Mouse (Mus musculus): ENCODE data around the gene Dgkz. TPM values are rescaled to one million over a fixed set of nuclear protein-coding genes. Genes with fewer than 3 reads are reported as not detected.

The Dgkz gene
- 102 and 117 TPM in 2 replicates for total RNA-seq (2017)

DNA sequence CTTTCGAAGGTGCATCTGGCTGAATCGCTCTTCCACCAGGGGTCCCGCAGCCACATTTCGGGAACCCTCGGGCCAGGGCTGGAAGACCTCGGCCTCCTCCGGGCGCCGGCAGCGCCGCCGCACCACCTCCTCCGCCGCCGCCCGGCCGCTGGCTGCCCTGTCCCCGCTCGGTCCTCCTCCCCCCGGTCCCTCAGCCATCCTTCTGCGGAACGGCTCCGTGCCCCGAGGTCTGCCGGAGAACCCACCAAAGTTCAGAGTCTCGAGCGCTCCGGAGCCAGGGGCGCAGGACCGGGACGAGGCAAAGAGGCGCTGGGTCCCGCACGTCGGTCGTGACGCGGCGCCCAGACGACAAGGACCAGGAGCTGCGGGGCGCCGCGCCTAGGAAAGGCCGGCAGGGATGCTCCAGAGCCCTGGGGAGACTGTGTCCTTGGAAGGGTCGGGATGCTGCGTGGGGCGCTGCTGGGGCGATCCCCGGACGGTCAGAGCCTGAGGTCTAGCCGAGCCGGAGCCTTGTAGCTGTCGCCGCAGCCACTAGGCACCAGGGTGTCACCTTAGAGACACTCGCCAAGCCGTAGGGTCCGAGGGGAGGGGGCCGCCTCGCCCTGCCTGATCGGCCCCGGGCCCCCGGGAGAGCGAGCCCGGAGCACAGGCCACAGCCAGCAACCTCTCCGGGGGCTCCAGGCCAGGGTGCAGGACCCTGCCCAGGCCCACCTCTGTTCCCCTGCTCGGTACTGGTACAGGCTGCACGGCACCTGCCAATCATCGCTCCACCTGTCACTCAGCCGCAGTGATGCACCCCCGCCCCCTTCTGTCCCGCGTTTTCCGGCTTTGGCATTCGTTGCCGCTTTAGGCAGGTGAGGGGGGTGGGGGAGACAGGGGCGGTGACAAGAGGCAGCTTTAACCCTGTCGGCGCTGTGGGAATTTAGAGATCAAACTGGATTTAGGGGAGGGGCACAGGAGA lies at the start of gene Dgkz:
Gene Dgkz (minus strand): TSS at position 284 of the 961 bp plus-strand sequence.
- no peak for ATAC-seq (replicated peaks; ENCODE audit: low read depth, poor library complexity, severe bottlenecking)

DNA sequence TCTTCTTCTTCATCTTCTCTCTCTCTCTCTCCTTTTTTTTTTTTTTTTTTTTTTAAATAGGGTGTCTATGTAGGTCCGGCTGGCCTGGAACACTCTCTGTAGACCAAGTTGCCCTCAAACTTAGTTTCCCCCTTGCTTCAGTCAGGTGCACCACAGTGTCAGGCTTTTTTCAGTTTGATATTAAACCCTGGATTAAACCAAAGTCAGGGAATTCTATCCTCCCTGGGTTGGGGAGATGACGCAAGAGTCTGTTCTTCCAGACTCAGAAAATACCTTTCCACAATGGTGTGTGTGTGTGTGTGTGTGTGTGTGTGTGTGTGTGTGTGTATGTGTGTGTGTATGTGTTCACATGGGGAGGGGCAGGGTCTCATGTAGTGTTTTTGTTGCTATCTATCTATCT lies 49.5 kb upstream of the Dgkz start:
- no peak for ATAC-seq (replicated peaks; ENCODE audit: low read depth, poor library complexity, severe bottlenecking)

DNA sequence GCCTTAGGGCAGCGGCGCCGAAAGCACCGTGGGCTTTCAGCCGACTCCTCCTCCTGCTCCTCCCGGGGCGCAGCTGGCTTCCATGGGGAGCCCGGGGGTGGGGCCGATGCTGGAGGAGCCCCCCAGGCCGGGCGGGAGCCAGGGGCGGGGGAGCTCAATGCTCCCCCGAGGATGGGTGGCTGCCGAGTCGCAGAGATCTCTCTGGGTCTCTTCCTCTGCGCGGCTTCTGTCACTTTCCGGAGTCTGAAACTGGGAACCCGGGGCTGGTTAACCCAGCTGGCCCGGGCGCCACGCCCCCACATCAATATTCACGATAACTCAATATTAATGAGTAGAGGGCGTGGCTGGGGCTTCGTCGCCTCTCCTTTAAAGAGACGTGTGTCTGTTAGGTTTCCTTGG lies 48.6 kb upstream of the Dgkz start, which contains the start of gene Creb3l1:
Gene Creb3l1 (minus strand): TSS at position 229 of the 399 bp plus-strand sequence.
- peak; percentile 54 for ATAC-seq (replicated peaks; ENCODE audit: low read depth, poor library complexity, severe bottlenecking)

DNA sequence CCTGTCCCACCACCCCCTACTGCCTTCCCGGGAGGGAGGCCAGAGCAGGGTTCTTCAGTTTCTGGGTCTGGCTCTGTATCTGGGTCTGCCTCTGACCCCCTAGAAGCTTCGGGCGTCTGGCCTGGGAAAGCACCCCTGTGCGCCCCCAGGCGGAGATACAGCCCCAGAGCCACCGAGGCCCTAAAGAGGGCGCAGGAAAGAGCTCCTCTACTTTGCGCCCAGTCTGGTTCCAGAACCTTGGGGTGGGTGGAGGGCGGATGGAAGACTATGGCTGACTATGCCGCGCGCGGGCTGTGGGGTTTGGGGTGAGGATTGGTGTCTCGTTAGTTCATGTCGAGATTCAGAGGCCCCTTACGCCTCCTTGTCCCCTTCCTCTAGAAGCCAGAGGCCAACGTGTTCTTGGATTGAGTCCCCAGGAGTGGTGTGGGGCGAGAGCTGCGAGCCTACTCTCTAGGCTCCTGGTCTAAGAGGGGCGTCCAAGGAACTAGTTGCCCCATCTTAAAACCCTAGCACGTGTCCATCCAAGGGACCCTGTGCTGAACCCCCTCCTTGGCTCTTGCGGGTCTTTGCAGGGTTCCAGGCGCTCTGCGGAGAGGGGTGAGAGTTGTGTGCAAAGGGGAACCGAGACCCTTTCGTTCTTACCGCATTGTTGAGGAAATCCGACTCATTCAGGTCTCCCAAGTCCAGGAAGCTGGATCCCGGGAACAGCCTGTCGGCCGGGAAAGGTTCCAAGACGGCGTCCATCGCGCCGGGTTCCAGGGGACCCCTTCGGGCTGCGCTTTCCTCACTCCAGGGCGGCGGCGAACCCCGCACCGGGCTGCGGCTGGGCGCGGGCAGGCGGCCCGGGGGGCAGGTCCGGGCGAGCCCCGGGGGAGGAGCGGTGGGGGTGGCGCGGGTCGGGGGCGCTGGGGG lies 48.0 kb upstream of the Dgkz start:
- peak; percentile 65 for ATAC-seq (replicated peaks; ENCODE audit: low read depth, poor library complexity, severe bottlenecking)

DNA sequence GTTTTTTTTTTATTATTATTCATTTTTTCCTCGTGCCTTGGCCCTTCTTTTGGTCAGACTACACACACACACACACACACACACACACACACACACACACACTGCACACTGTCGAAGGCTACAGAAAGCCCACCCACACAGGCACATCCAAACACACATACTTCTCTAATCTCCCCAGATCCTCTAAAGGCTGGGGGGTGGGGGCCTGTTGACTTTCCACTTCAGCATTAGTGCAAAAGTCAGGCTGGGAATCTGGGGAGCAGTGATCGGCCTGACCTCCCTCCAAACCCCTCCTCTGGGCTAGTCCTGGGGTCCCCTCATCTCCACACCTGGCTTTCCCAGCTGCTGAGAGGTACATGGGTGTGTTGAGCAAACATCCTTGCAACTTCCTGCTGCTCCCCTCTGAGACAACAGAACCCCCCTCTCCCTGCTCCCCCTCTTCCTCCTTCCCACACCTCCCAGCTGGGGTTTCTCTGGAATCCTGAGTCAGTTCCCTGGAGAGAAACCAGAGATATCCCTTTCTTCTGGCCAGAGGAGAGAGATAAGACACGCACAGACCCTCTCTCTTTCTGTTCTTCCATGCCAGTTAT lies 45.1 kb upstream of the Dgkz start:
- no peak for ATAC-seq (replicated peaks; ENCODE audit: low read depth, poor library complexity, severe bottlenecking)

DNA sequence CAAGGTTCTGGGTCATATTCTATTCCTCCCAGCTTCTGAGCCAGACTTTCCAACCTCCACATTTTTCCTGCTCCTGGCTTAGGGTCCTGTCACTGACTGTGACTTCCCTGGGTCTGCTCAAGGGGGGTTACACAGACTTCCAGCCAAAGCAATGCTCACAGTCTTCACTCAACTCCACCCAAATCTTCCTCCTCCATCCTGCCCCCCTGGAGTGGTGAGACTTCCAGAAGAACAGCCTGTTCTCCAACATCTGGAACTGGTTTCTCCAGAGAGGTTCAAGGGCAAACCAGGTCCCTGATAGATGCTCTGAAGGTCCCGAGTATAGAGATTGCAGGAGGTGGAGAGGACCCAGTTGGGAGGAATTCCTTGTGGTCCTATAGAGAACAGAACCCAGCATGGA lies 41.8 kb upstream of the Dgkz start:
- ATAC-seq (replicated peaks; ENCODE audit: low read depth, poor library complexity, severe bottlenecking): no peak

DNA sequence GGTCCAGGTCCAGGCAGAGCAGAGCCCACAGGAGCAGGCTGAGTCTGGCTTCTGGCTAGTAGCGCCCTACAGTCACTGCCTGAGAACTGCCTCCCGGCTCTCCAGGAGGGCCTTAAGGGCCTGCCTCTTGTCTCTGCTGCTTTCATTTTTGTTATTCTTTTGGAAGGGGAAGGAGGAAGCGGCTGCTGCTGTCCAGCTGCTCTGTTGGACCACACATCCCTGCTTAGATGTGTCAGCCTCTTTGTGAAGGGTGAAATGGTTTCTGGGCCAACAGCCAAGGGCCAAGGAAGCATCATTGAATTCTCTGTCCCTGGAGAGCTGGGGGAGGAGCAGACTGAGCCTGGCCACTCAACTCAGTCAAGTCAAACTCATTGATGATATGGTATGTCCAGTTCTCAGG lies 41.3 kb upstream of the Dgkz start:
- no peak; the same call in 1 of the 2 replicates for ATAC-seq (replicated peaks; ENCODE audit: low read depth, poor library complexity, severe bottlenecking)

DNA sequence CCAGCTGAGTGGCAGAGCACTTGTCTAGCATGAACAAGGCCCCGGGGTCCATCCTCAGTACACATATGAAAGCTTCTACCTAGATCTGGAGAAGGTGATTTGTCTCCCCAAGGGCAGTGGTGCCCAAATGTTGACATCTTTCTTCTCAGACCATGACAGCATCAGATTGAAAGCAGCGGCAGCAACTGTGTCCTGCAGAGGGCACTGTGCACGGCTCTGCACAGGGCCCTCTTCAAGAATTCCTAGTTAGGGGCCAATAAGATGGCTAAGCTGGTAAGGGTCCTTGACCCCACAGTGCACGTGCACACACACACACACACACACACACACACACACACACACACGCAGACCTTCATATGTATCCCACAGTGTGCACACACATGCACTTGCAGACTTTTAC lies 39.2 kb upstream of the Dgkz start:
- ATAC-seq (replicated peaks; ENCODE audit: low read depth, poor library complexity, severe bottlenecking): no peak

DNA sequence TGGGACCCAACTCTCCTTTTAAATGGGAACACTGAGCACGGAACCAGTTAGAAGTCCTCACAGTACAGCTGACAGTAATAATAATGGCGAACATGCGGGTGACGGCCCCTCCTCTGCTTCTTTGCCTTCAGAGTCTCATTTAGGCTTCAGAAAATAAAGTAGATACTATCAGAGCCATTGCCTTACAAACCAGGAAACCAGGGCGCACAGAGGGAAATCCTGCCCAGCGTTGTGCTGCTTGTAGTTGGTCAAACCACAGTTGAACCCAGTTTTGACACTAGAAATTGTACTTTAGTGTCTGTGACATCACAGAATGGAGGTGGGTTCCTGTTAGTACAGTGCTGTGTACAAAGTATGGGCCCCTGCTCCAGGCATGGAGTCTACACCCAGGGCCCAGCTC lies 38.6 kb upstream of the Dgkz start:
- peak; percentile 50 for ATAC-seq (replicated peaks; ENCODE audit: low read depth, poor library complexity, severe bottlenecking)

DNA sequence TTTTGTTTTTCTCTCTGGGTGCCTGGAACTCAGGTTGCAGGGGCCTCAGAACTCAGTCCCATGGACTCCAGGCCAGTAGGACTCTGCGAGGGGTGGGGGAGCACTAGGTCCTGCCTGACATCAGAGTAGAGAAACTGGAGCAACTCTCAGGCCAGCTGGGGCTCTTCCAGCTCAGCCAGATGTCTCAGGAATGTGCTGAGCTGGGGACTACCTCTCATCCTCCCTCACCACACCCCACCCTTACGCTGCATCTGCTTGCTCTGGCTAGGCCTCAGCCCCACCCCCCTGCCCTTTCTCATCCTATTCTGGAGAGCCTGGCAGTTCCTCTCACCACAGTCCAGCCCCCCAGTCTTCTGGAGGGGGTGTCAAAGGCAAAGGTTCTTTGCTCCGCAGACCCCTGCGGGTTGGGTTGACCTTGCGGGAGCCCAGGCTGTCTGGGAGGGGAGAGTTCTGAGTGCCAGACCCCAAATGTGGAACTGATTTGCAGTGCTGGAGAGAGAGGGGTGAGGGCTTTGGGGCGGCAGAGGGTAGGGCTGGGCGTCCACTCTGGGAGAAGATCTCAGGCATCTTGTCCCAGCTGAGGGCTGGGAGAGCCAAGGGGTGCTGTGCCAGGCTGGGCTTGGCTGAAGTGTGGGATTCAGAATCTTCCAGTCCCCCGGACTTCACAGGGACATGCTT lies 37.2 kb upstream of the Dgkz start:
- ATAC-seq (replicated peaks; ENCODE audit: low read depth, poor library complexity, severe bottlenecking): no peak

DNA sequence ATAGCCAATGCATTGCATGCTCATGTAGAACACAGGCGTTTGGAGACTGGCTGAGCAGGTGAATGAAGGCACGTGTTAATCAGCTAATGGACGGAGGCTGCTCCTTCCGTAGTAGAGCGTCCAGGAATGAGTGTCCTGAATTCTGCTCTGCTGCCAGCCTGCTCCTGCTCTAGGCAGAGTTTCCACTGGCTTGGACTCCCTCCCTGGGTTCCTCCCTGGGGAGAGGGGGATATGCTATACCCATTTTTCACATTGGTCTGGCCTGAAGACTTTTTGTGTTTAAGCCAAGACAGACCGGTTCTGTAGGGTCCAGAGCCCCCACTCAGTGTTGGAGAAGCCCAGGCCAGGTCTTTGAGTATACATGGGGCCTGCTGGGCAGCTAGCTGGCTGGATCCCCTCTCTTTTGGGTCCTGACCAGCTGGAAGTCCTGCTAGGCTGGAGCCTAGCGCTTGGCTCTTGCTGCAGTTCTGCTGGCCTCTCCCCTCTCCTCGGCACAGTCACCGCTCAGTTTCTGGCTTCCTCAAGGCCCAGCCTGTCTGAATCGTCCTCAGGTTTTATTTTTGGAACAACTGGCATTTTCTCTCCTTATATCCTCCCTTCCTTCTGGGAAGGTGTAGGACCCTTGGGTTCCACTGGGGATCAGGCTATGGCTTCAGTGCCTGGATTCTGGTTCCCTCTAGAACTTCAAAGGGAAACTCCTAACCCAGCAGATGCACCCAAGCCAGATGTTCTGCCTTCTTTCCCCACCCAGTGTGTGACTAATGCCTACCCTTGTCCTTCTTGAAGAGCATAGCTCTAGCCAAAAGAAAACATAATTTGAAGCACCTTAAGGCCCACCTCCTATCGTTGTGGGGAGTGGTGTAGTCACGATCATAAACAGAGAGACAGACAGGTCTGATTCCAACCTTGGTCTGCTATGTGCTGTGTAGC lies 36.0 kb upstream of the Dgkz start:
- ATAC-seq (replicated peaks; ENCODE audit: low read depth, poor library complexity, severe bottlenecking): no peak

DNA sequence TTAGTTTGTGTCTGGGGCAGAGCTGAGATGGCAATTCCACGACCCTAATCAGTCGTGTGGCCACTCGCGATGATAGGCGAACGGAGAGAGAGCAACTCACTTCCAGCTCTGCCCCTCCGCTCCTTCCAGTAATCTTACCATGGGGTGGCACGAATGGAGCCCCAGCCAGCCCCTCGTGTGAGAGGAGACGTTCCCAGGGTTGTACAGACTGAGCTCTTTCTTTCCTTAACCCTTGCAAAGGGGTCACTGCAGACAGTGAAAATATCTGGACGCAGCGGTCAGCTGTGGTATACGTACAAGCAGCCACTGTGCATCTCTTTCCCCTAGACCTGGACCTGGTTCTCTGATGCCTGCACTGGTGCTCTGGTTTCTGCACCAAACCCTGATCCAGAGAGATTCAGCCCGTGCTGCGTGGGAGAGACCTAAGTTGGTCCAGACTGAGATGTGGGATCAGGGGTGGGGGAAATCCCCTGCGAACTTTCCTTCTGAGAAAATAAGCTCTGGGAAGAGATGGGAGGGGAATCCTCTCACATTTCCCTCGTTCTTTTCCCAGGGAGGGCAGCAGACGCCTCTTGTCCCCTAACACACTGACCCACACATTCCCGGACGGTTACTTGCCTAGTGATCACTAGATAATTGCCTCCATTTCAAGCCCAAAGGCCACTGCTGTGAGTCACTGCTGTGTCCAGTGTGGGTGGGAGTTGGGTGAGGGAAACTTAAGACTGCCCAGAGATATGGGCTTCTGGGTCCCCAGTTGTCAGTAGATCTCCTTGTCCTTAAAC lies 33.1 kb upstream of the Dgkz start:
- ATAC-seq (replicated peaks; ENCODE audit: low read depth, poor library complexity, severe bottlenecking): peak; percentile 5

DNA sequence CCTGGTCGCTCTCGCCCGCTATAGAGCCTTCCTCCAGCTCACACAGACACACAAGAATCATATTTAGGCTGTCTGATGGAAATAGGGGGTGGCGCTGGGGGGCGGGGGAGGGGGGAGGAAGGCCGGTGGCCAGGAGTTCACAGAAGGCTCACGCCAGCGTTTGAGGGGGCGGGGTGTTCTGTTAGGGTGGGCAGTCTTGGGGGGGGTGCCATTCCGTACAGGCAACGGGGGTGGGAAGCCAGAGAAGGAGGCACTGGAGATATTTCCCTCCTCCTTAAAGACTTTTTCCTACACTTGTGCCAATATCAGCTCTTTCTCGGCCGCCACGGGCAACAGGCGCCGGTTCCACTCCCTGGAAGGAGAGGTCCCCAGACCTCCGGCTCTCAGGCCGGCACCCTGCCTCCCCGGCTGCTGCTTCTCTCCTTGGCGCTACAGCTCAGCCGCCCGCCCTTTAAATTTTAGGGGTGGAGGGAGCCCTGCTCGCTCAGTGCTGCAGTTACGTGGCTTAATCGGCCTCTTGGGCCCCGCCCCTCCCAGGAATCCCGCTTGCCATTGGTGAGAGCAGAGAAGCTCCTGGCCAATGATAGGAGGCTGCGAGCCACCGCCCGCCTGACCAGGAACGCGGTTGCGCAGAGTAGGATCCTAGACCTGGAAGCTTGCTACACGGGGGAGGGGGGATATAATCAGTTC lies 32.4 kb upstream of the Dgkz start:
- peak; percentile 94 for ATAC-seq (replicated peaks; ENCODE audit: low read depth, poor library complexity, severe bottlenecking)

DNA sequence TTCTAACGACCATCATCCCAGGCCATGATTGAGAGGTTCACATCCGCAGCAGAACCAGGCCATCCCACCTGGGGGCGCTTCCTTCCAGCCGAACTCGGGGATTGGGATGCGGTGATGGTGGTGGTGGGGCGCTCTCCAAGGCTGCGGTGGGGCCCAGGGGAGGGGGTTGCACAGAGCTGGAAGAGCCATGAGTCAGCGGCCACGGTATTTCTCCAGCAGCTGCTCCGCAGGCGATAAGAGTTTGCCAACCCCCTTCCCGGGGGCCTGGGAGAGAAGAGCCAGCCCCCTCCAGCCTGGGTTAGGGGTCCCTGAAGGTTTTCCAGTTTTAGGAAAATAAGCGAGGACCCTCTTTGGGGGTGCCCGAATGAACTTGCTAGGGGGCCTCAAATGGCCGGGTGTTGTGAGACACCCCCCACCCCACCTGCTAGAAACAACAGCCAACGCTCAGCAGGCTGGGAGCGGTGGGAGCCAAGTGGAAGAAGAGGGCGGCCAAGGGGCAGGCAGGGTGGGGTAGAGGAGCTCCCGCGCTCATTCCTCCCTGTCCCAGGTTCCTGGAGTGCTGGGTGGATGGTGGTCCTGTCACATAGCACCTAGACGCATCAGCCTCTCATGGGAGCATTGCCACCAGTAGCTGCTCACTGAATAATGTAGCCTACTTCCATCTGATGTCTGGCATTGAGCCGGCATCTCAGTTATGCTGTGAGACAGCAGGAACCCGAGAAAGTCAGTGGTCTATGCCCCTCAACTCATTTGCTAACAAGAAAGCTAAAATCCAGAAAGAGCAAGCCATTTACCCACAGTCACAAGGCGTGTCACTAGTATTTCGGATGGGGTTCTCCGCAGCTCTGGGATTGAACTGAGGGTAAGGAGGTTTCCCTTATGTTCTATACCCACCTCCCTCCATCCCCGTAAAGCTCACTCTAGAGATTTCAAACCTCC lies 31.6 kb upstream of the Dgkz start:
- peak; percentile 34 for ATAC-seq (replicated peaks; ENCODE audit: low read depth, poor library complexity, severe bottlenecking)

DNA sequence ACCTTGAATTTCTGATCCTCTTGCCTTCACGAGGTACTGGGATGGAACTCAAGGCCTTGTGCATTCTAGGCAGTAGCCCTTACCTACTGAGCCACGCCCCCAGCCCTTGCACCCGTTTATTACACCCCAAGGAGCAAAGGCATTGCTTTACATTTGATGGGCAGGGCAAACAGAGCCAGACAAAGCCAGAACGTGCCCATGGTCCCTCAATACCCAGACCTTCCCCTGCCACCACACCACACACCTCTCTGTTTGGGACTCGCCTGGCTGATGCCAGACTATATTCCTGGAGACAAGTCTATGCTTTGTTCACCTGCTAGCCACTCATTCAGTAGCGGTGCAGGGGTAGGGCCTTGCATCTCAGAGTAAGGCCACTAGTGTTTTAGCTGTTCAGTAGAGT lies 30.8 kb upstream of the Dgkz start:
- no peak for ATAC-seq (replicated peaks; ENCODE audit: low read depth, poor library complexity, severe bottlenecking)

DNA sequence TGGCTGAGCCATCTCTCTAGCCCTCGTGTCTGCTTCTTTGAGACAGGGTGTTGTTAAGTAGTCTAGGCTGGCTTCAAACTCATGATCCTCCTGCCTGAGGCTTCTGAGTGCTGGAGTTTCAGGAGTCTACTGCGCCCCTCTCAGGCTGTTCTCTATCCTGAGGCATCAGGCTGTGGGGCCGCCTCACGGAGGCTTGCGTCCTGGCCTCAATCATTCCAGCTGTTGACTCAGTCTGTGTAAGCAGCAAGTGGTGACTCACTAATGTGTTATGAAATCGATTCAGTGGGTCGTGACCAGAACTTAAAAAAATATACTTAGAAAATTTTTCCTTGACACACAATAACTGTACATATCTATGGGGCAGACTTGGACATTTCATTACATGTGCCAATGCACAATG lies 29.0 kb upstream of the Dgkz start:
- ATAC-seq (replicated peaks; ENCODE audit: low read depth, poor library complexity, severe bottlenecking): no peak

Measured in common myeloid progenitor, adult 5-6 weeks (primary cell).